Mouse (Mus musculus) stomach, postnatal 0 days (tissue): ENCODE measurements around the gene Slc31a2. TPM values are rescaled to one million over a fixed set of nuclear protein-coding genes. Genes with fewer than 3 reads are reported as not detected.
A peak's percentile ranks its signal among the peaks of the same experiment; 100 is the strongest.
"Not testable (repeated sequence)": the region's sequence is repeated elsewhere in the genome, so short reads cannot be mapped to it uniquely, and the experiment has no call there.

ENCODE experiments used
- ATAC-seq: fragments of 200-750 bp; cut with Nextera tagmentation; 2 replicates; pipeline ENCODE4 v1.8.0; 2017; ENCODE audit not compliant: low FRiP score, low TSS enrichment
- DNase-seq: peaks from one replicate; pipeline ENCODE4 v3.0.0-alpha.2; 2016; ENCODE audit warnings: low spot score
- H3K27ac ChIP-seq: fragments of 300-500 bp; sonication (generic); replicated peaks from 2 replicates; pipeline ENCODE4 v1.5.1; 2014; ENCODE audit warnings: mild to moderate bottlenecking, control low read depth
- H3K27me3 ChIP-seq: fragments of 300-500 bp; sonication (generic); 2 replicates; pipeline ENCODE4 v1.6.1; 2014; ENCODE audit warnings: low read length; ENCODE audit not compliant: control insufficient read depth, insufficient read depth
- H3K36me3 ChIP-seq: fragments of 300-500 bp; sonication (generic); 2 replicates; pipeline ENCODE4 v1.6.1; 2014; ENCODE audit warnings: low read length, mixed read lengths; ENCODE audit not compliant: control insufficient read depth, insufficient read depth
- H3K4me1 ChIP-seq: fragments of 300-500 bp; sonication (generic); replicated peaks from 2 replicates; pipeline ENCODE4 v1.6.1; 2014; ENCODE audit warnings: antibody characterized with exemption; ENCODE audit not compliant: control insufficient read depth, insufficient read depth
- H3K4me2 ChIP-seq: fragments of 300-500 bp; sonication (generic); replicated peaks from 2 replicates; pipeline ENCODE4 v1.6.1; 2014; ENCODE audit warnings: low read depth, mild to moderate bottlenecking, control low read depth, moderate library complexity
- H3K4me3 ChIP-seq: fragments of 300-500 bp; sonication (generic); 2 replicates; pipeline ENCODE4 v1.5.1; 2014; ENCODE audit warnings: low read depth, low read length, control low read depth
- H3K9ac ChIP-seq: fragments of 300-500 bp; sonication (generic); 2 replicates; pipeline ENCODE4 v1.6.1; 2014; ENCODE audit warnings: mild to moderate bottlenecking, low read length, control low read depth, mixed read lengths
- H3K9me3 ChIP-seq: fragments of 300-500 bp; sonication (generic); 2 replicates; pipeline ENCODE4 v1.6.1; 2016; ENCODE audit warnings: low read length; ENCODE audit not compliant: control insufficient read depth
- CTCF ChIP-seq: IDR thresholded peaks from 2 replicates; pipeline ENCODE4 v1.5.1; 2016; ENCODE audit warnings: antibody characterized with exemption, low read depth, mild to moderate bottlenecking, moderate library complexity
- EP300 ChIP-seq: optimal IDR thresholded peaks from 2 replicates; pipeline ENCODE3; 2016; ENCODE audit warnings: antibody characterized with exemption
- WGBS: fragments of 180-500 bp; shearing (Covaris S2); extraction: QIAGEN DNeasy Blood & Tissue Kit; methylation state at CpG from one replicate; pipeline ENCODE4 v1.1.7; 2014; 5-methylcytosine and 5-hydroxymethylcytosine counted together
- polyA plus RNA-seq: library from polyadenylated mRNA; unstranded; fragments of >200 nt; fragmentation: Nextera tagmentation; extraction: Ambion mirVana; gene quantifications from 2 replicates; pipeline ENCODE4 v1.2.1, GENCODE M21; 2015

The Slc31a2 gene
- polyA plus RNA-seq, 1 experiment from 2014 or later = 32.6 TPM

- Histone ChIP-seq H3K9me3 (no peaks in the 10 kb centered on the region), H3K27ac (no peak overlapping the region), H3K36me3 (no peaks in the 10 kb centered on the region), H3K4me2 (no peak overlapping the region), H3K27me3 (no peaks in the 10 kb centered on the region), H3K4me3 (no peak overlapping the region), H3K9ac (no peak overlapping the region), H3K4me1 (no peaks in the 10 kb centered on the region)
- ATAC-seq = no peak
- 24% methylated on average over 7 of the region's 7 CpGs for WGBS
- no peak for DNase-seq
- TF ChIP-seq CTCF = peak; percentile 75
- no peak for TF ChIP-seq EP300
Measured at GRCm38 (mm10) chr4:62263133-62263844, 927 bp downstream of the Slc31a2 start.

GRCm38 (mm10) chr4:62265154-62265836, 2.9 kb downstream of the Slc31a2 start:
- H3K36me3 ChIP-seq = no peaks in the 10 kb centered on the region
- DNase-seq (peak; percentile 27), ATAC-seq (peak; percentile 60; the same call in 1 of the 2 replicates)
- H3K4me2 ChIP-seq = no peak overlapping the region
- H3K9me3 ChIP-seq = no peaks in the 10 kb centered on the region
- no peak overlapping the region for H3K4me3 ChIP-seq
- H3K9ac ChIP-seq = no peak overlapping the region
- no peaks in the 10 kb centered on the region for H3K4me1 ChIP-seq
- H3K27me3 ChIP-seq = no peaks in the 10 kb centered on the region
- no peak overlapping the region for H3K27ac ChIP-seq
- TF ChIP-seq EP300 (no peak), CTCF (no peak)
- WGBS = 51% methylated on average over 10 of the region's 10 CpGs

GRCm38 (mm10) chr4:62266016-62266415, 3.7 kb downstream of the Slc31a2 start:
- H3K4me2 ChIP-seq, H3K9me3 ChIP-seq, H3K4me3 ChIP-seq, H3K27ac ChIP-seq, H3K27me3 ChIP-seq, H3K4me1 ChIP-seq, DNase-seq, H3K9ac ChIP-seq, ATAC-seq, H3K36me3 ChIP-seq: not testable (repeated sequence)
- WGBS = 59% methylated on average over 7 of the region's 7 CpGs

GRCm38 (mm10) chr4:62267101-62267500, 4.7 kb downstream of the Slc31a2 start:
- H3K9me3 ChIP-seq = no peaks in the 10 kb centered on the region
- 72% methylated on average over 10 of the region's 10 CpGs for WGBS
- H3K9ac ChIP-seq = no peak overlapping the region
- DNase-seq (peak; percentile 4), ATAC-seq (no peak)
- TF ChIP-seq CTCF (no peak), EP300 (no peak)
- H3K4me1 ChIP-seq = no peaks in the 10 kb centered on the region
- no peak overlapping the region for H3K4me3 ChIP-seq
- H3K27ac ChIP-seq = no peak overlapping the region
- H3K36me3 ChIP-seq = no peaks in the 10 kb centered on the region
- no peaks in the 10 kb centered on the region for H3K27me3 ChIP-seq
- no peak overlapping the region for H3K4me2 ChIP-seq

DNA sequence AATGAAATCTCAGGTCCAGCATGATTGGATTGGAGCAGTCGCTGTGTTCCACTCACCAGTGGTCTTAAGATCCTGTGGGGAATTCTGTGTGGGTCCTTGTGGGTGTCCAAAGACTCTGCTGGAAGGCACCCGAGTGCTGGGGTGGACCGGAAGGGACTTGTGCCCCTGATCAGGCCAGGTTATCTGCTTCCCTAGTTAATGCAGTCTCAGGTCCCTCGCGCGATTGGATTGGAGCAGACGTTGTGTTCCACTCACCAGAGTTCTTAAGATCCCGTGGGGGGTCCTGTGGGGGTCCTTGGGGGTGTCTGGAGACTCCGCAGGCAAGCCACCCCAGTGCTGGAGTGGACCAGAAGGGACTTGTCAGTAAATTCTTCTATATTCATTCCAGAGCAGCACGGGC, 10.3 kb downstream of the Slc31a2 start:
- no peaks in the 10 kb centered on the region for H3K27me3 ChIP-seq
- H3K4me1 ChIP-seq = no peaks in the 10 kb centered on the region
- H3K36me3 ChIP-seq = no peaks in the 10 kb centered on the region
- DNase-seq (no peak), ATAC-seq (no peak)
- H3K4me3 ChIP-seq = no peak overlapping the region
- H3K27ac ChIP-seq = no peak overlapping the region
- no peak overlapping the region for H3K9ac ChIP-seq
- 86% methylated on average over 10 of the region's 10 CpGs for WGBS
- no peak for TF ChIP-seq EP300
- TF ChIP-seq CTCF = no peak
- H3K9me3 ChIP-seq = no peaks in the 10 kb centered on the region
- H3K4me2 ChIP-seq = no peak overlapping the region

DNA sequence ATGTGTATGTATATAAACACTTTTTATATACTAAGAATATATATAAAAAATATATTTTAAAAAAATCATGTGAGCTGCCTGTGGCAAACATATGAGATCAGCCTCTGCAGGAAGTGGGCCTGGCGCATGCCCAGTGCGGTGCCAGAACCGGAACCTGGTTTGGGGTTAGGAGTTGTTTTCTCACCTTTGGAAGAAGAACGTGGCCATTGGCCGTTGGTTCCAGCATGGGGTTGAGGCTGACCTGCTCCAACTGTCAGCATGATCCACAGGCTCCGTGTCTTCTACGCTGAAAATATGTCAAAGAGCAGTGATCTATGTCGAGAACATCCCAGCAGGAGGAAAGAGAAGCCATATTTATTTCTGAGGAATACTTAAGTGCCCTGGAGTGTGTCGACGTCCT, 11.6 kb downstream of the Slc31a2 start:
- no peak overlapping the region for H3K27ac ChIP-seq
- no peaks in the 10 kb centered on the region for H3K9me3 ChIP-seq
- 87% methylated on average over 10 of the region's 10 CpGs for WGBS
- H3K4me1 ChIP-seq = no peaks in the 10 kb centered on the region
- H3K36me3 ChIP-seq = no peaks in the 10 kb centered on the region
- H3K4me2 ChIP-seq = no peak overlapping the region
- no peak for ATAC-seq
- no peaks in the 10 kb centered on the region for H3K27me3 ChIP-seq
- DNase-seq = no peak
- no peak overlapping the region for H3K9ac ChIP-seq
- no peak overlapping the region for H3K4me3 ChIP-seq
- TF ChIP-seq CTCF (no peak), EP300 (no peak)
